Mouse (Mus musculus) right cerebral cortex, postnatal 4 days (tissue): ENCODE results near the gene Cep68.
"Not testable (repeated sequence)": the region's sequence is repeated elsewhere in the genome, so short reads cannot be mapped to it uniquely, and the experiment has no call there.

Source experiments
- DNase-seq: peaks from one replicate; pipeline ENCODE4 v3.0.0-alpha.2; 2022

The Cep68 gene

GRCm38 (mm10) chr11:20241311-20241710, 7.9 kb downstream of the Cep68 start:
- DNase-seq = no peak

DNA sequence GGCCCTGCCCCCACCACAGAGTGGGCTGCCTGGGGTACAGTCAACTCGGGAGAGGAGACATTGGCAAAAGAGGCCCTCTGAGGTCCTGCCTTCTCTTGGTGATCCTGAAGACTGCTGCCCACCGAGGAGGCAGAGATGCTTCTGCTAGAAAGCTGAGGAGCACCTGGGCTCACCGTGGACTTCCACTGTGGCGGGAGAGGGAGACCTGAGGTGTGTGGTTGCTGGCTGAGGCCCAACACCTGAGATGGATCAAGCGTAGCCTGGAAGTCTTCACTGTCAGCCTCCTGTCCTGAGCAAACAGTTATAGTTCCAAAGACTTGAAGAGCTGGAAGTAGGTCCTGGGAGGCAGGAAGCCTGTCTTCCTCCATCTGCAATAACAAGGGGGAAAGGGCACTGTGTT, 8.9 kb downstream of the Cep68 start:
- DNase-seq = no peak

DNA sequence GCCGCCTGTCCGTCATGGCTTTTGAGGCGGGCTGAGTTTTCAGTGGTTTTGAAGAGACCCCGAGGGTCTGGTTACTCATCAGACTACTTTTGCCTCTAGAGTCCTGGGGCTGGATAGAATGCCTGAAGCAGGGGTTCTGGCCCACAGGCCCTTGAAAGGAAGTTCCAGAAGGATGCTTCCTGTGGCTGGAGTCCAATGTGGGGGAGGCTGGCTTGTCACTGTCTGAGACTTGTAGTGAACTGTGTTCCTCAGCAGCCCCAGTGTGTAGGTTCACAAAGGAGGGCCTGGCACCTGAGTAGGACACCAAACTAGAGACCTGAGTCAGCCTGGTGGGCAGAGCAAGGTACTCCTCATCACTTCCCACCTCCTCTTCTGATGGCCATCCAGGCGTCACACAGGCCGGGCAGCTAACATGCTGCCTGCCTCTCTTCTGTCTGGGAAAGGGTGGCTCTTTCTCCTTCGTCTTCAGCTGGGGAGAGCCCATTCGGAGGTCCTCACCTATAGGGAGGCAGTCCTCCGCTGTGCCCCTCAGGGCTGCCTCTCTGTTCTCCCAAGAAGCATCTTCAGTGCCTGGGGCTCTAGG, 9.9 kb downstream of the Cep68 start:
- no peak for DNase-seq

- DNase-seq = no peak
Observed at GRCm38 (mm10) chr11:20237976-20238375, 11.3 kb downstream of the Cep68 start.

DNA sequence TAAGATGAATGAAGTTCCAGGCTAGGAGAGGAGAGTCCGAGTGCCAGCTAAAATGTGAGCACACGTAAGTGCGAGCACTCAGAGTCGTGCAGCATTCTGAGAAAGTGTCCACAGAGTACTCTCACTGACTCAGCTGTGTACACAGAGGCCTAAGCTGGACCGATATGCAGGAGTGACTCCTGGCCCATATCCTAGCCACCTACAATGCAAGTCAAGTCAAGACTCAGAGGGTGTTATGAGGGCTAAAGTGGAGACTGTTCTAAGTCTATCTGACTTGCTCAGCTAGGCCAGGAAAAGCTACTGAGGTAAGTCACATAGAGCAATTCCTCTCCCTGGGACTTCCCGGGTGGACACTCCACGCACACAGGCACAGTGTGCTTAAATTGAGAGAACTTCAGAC, 12.2 kb downstream of the Cep68 start:
- DNase-seq = no peak

GRCm38 (mm10) chr11:20234233-20234632, 15.0 kb downstream of the Cep68 start:
- no peak for DNase-seq

DNA sequence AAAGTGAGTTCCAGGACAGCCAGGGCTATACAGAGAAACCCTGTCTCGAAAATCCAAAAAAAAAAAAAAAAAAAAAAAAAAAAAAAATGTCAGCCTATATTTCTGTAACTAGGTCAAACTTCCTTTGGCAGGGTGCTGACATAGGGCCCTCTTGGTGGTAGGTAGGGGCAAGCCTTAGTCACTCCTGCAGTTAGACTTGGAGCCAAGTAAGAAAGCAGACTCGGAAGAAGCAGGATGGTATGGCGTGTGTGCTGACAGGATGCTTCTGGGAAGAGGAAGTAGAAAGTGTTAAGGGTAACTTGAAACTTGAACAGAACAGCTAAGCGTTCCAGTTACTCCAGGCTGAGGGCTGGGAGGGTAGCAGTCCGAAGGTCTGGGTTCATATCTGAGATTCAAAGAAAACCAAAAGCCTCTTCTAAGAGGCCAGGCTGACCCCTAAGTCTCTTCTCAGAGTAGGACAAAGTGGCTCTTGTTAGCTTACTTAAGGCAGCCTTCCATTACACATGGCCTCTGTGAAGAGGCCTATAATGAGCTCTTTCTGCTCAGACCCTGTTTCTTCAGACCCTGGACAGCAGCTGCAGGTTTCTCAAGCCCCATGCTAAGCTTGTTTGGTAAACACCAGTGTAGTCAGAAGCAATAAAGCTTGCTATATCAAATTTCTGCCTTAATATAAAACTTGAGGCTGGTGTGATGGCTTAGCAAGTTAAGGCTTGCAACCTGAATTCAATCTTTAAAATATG, 17.0 kb downstream of the Cep68 start:
- no peak for DNase-seq

DNA sequence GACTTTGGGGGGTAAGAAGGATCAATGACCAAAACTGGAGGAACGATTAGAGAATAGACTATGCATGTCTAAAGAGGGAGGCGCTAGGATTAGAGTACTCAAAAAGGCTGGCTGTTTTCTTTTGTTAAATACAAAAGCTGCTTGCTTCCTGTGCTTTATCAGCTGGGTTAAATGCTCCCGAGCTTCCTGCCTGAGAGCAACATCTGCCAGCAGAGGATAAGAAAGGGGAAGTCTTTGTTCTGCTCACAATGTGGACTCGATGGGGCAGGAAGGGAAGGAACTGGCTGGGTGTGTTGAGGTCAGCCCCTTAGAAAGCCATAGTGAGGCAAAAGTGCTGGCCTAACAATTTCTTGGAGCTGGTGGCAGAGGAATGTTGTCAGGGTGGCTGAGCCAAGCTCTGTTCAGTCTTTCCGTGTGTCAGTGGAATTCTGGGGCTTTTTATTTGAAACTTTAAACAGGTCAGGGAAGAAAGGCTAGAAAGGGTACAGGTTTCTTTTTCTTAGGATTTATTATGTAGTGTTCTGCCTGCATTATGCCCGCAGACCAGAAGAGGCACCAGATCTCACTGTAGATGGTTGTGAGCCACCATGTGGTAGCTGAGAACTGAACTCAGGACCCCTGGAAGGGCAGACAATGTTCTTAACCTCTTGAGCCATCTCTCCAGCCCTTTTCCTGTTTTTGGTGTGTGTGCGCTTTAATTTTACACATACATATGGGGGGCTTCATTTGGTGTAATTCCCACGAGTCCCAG, 17.9 kb downstream of the Cep68 start:
- DNase-seq = no peak

DNA sequence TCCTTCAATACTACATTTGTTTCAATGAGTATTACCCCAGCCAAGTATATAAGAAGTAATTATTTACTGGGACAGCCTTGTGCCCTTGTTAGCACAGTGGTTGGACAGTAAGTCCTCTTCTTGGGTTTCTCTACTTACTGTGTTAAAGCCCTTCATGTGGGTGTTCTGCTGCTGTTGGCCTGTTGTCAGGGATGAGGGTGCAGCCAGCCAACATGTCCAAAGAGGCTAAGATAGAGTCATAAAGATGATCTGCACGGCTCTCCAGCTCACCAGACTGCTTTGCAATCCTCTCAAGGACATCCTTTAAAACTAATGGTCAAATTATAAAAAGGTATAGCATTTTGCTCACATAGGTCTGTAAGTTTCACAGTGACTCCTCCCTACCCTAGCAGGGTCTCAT, 18.9 kb downstream of the Cep68 start:
- no peak for DNase-seq

DNA sequence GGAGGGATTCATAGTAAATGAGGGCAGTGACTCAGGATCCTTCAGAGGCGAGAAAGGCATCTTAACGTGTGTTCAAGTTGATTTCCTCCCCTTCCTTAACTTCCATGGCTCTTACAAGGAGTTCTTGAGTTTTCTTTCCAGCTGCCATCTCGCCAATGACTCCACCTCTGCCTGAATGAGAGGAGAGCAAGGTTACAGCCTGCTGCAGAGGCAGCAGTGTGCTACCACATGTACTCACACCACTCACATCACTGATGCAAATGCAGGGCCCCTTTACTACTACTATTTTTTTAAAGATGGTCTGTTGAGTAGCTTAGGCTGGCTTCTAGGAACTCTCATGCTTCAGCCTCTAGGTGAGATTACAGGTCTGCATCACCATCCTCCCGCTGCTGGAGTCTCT, 19.9 kb downstream of the Cep68 start:
- DNase-seq = no peak

- no peak for DNase-seq
Observed at GRCm38 (mm10) chr11:20228666-20229065, 20.6 kb downstream of the Cep68 start.

DNA sequence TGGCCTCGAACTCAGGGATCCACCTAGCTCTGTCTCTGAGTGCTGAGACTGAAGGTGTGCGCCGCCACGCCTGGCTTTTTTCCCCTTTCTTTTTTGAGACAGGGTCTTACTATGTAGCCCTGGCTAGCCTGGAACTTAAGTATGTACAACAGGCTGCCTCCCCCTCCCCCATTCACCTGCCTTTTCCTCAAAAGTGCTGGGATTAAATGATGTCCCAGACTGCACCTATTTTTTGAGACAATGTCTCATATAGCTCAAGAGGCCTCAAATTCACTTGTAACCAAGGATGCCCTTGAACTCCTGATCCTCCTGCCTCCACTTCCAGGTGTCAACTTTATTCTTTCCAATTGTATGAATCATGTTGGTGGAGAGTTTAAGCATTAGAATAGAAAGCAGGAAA, 23.3 kb downstream of the Cep68 start:
- DNase-seq = no peak

GRCm38 (mm10) chr11:20224196-20224595, 25.0 kb downstream of the Cep68 start:
- DNase-seq = no peak

DNA sequence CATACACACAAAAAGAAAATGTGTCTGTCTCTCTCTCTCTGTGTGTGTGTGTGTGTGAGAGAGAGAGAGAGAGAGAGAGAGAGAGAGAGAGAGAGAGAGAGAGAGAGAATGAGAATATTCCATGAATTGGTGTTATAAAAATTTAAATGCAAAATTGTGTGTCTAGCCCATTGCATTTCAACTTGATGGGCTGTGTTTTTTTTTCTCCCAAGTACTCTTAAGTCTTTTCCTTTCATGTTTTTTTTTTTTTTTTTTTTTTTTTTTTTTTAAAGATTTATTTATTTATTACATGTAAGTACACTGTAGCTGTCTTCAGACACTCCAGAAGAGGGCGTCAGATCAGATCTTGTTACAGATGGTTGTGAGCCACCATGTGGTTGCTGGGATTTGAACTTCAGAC, 27.6 kb downstream of the Cep68 start:
- not testable (repeated sequence) for DNase-seq

GRCm38 (mm10) chr11:20217227-20217626, 32.0 kb downstream of the Cep68 start:
- DNase-seq = no peak

DNA sequence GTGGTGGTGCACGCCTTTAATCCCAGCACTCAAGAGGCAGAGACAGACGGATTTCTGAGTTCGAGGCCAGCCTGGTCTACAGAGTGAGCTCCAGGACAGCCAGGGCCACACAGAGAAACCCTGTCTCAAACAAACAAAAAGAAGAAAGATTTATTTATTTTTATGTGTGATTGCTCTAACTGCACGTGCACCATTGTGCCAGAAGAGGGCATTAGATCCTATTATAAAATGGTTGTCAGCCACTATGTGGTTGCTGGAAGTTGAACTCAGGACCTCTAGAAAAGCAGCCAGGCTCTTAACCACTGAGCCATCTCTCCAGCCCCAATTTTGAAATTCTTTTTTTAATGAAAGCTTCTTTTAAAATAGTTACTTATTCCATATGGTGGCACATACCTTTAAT, 32.8 kb downstream of the Cep68 start:
- no peak for DNase-seq

- DNase-seq = no peak
Observed at GRCm38 (mm10) chr11:20214779-20215178, 34.5 kb downstream of the Cep68 start.

GRCm38 (mm10) chr11:20211838-20212237, 37.4 kb downstream of the Cep68 start:
- DNase-seq = no peak

GRCm38 (mm10) chr11:20207589-20207988, 41.6 kb downstream of the Cep68 start:
- no peak for DNase-seq

DNA sequence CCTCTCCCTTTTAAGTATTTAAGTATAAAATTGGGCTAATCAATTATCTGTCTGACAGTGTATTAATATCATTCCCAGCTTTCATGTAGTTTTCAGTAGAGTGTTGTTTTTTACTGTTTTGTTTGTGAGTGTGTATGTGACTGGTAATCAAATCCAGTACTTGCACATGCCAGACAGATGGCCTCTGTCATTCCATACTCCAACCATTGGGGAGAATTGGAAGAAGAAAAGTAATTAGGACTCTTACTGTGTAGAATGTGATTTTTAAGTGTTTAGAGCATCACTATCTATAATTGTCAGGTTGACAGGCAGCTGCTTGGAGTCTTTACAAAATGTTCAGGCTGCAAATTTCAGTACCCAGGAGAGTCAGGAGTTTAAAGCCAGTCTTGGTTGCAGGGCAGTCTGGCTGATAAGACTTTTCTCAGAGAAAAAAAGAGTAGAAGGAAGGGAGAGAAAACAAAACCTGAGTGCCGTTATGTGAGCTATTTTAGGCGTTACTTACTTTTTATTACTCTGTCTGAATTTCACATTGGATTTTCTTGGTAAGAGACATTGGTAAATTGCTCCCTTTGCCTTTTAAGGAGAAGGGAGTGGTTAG, 42.5 kb downstream of the Cep68 start:
- DNase-seq = no peak

- DNase-seq = no peak
Observed at GRCm38 (mm10) chr11:20205538-20205937, 43.7 kb downstream of the Cep68 start.

DNA sequence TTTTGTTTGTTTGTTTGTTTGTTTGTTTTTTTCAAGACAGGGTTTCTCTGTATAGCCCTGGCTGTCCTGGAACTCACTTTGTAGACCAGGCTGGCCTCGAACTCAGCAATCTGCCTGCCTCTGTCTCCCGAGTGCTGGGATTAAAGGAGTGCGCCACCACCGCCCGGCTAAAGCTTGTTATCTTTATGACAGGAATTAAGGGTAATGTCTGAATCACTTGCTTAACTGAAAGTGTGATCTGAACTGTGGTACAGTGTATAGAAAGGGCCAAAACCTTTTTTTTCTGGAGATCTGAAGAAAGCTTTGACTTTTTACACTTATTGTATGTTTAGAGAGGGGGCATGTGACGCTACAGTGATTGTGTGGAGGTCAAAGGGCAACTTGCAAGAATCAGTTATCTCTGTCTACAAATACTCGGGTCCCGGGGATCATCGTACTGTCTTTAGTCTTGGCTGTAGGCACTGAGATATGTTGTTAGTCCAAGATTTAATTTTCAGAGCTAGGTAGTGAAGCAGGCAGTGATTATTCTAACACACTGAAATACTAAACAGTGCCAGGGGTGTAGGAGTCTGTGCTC, 44.3 kb downstream of the Cep68 start:
- DNase-seq = no peak

DNA sequence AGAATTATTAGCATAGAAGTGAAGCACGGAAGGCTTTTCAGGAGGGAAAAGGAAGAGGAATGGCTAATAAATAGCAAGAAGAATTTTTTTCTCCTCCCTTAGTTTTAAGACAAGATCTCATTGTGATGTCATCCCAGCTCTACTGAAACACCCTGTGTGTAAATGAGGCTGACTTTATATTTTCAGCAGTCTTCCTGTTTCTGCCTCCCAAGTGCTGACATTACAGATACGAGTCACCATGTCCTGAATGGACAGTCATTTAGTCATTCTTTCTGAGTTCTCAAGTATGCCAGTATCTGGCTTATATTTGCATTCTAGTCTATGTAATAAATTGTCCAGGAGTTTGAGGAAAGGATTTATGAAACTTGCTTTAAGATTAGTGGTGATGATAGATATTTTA, 44.9 kb downstream of the Cep68 start:
- no peak for DNase-seq
